ENCODE assay signal across 19 mouse cellular contexts in the genomic region with DNA sequence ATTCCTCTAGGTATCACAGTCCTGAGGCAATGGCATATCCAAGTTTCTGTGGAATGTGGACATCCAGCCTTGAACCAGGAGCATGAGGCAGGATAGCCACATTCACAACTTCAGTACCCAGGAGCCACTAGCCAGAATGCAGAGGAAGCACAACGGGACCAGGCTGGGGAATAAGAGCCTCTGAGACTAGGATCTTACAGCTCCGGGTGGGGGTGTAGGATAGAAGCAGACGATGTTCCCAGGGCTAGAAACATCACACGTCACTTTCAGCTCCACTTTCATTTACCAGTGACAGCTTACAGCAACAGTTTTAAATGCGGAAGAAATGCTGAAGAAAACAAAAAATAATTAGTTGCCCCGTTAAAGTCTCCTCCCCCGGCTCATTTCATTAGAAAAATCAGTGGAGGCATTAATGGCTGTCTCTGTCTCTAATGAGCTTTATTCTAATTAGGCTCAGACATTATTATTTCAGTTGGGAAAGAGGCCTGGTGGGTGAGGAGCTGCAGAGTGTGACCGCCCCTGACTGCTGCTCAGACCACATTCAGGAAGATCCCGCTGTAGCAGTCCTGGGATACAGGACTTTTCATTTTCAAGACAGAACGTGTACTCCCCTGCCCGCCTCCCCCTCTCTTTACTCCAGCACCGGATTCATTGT.
DNase-seq lines count a peak whose midpoint lies in the region; ATAC-seq lines count a peak whose summit lies in the region.
"Had no signal": no experiment of that assay in that cellular context is flagged by ENCODE, and none has a peak within 500 bp of the region (broad histone marks: within the 10 kb centered on the region; RNA-seq: fewer than 3 reads in every experiment).

No protein-coding gene starts in this region.

- ATAC-seq in forebrain, embryonic 11.5 days (replicated peaks; ENCODE audit: low FRiP score) = peak; percentile 85
- ATAC-seq in midbrain, embryonic 15.5 days (replicated peaks) = no peak; the same call in 1 of the 2 replicates
- no peak for ATAC-seq in midbrain, embryonic 11.5 days (ENCODE audit: low FRiP score)
- peak; percentile 59; the same call in 1 of the 2 replicates for ATAC-seq in hindbrain, embryonic 14.5 days (ENCODE audit: low FRiP score)

- H3K4me1 ChIP-seq in forebrain, embryonic 11.5 days (replicated peaks; ENCODE audit: control insufficient read depth, insufficient read depth, low read length) = peaks cover 5% of the 10 kb centered on the region; the same call in 1 of the 2 replicates
- H3K4me1 ChIP-seq in forebrain, embryonic 10.5 days = peaks cover 21% of the 10 kb centered on the region
- peaks cover 15% of the 10 kb centered on the region for H3K4me1 ChIP-seq in midbrain, embryonic 15.5 days
- H3K4me1 ChIP-seq in midbrain, embryonic 11.5 days (ENCODE audit: control insufficient read depth, insufficient read depth, low read length) = no peaks in the 10 kb centered on the region
- H3K4me1 ChIP-seq in hindbrain, embryonic 14.5 days (replicated peaks; ENCODE audit: control insufficient read depth, insufficient read depth, low read length) = peaks cover 17% of the 10 kb centered on the region
- H3K4me1 ChIP-seq: heart, embryonic 15.5 days had no signal

- H3K27ac ChIP-seq in forebrain, embryonic 11.5 days (ENCODE audit: low read depth, low read length) = no peak overlapping the region
- no peak overlapping the region for H3K27ac ChIP-seq in forebrain, embryonic 10.5 days
- H3K27ac ChIP-seq in midbrain, embryonic 15.5 days = 0 out of 2 replicates have a peak overlapping the region, but pooled peaks have one; percentile 28
- no peak overlapping the region for H3K27ac ChIP-seq in midbrain, embryonic 11.5 days (ENCODE audit: low read depth, low read length)
- H3K27ac ChIP-seq in hindbrain, embryonic 14.5 days = peak overlapping the region; percentile 73
- H3K27ac ChIP-seq: embryonic facial prominence, embryonic 12.5 days; gastrocnemius, adult 2 months; heart, embryonic 15.5 days; limb, embryonic 15.5 days had no signal

- WGBS in forebrain, embryonic 11.5 days = 42% methylated on average over 12 of the region's 12 CpGs
- 50% methylated on average over 12 of the region's 12 CpGs for WGBS in forebrain, embryonic 10.5 days
- 52% methylated on average over 12 of the region's 12 CpGs for WGBS in midbrain, embryonic 15.5 days
- WGBS in midbrain, embryonic 11.5 days = 73% methylated on average over 12 of the region's 12 CpGs
- WGBS in hindbrain, embryonic 14.5 days = 41% methylated on average over 12 of the region's 12 CpGs

- H3K9me3 ChIP-seq in forebrain, embryonic 11.5 days (ENCODE audit: control insufficient read depth, low read length) = no peaks in the 10 kb centered on the region
- no peaks in the 10 kb centered on the region for H3K9me3 ChIP-seq in forebrain, embryonic 10.5 days
- H3K9me3 ChIP-seq in midbrain, embryonic 15.5 days = no peaks in the 10 kb centered on the region
- no peaks in the 10 kb centered on the region for H3K9me3 ChIP-seq in midbrain, embryonic 11.5 days (ENCODE audit: control insufficient read depth, low read length)
- H3K9me3 ChIP-seq in hindbrain, embryonic 14.5 days (ENCODE audit: control insufficient read depth, low read length) = no peaks in the 10 kb centered on the region
- H3K9me3 ChIP-seq: embryonic facial prominence, embryonic 12.5 days; heart, embryonic 15.5 days; limb, embryonic 15.5 days; megakaryocyte, embryonic 14.5 days had no signal

- H3K9ac ChIP-seq in forebrain, embryonic 11.5 days (ENCODE audit: low read length) = no peak overlapping the region
- H3K9ac ChIP-seq in midbrain, embryonic 15.5 days = no peak overlapping the region
- H3K9ac ChIP-seq in midbrain, embryonic 11.5 days (ENCODE audit: low read length) = no peak overlapping the region
- H3K9ac ChIP-seq in hindbrain, embryonic 14.5 days = no peak overlapping the region
- H3K9ac ChIP-seq: embryonic facial prominence, embryonic 12.5 days; heart, embryonic 15.5 days; limb, embryonic 15.5 days had no signal

- H3K36me3 ChIP-seq in forebrain, embryonic 11.5 days (ENCODE audit: control insufficient read depth, insufficient read depth, low read length) = no peaks in the 10 kb centered on the region
- no peaks in the 10 kb centered on the region for H3K36me3 ChIP-seq in forebrain, embryonic 10.5 days (replicated peaks)
- H3K36me3 ChIP-seq in midbrain, embryonic 15.5 days (replicated peaks) = no peaks in the 10 kb centered on the region
- H3K36me3 ChIP-seq in midbrain, embryonic 11.5 days (ENCODE audit: control insufficient read depth, insufficient read depth, low read length) = no peaks in the 10 kb centered on the region
- H3K36me3 ChIP-seq in hindbrain, embryonic 14.5 days (replicated peaks; ENCODE audit: control insufficient read depth, insufficient read depth) = no peaks in the 10 kb centered on the region
- H3K36me3 ChIP-seq: embryonic facial prominence, embryonic 12.5 days; heart, embryonic 15.5 days; limb, embryonic 15.5 days had no signal

- no peaks in the 10 kb centered on the region for H3K27me3 ChIP-seq in forebrain, embryonic 11.5 days (ENCODE audit: control insufficient read depth, insufficient read depth, low read length)
- peaks cover 42% of the 10 kb centered on the region; the same call in 1 of the 2 replicates for H3K27me3 ChIP-seq in forebrain, embryonic 10.5 days (ENCODE audit: poor library complexity, severe bottlenecking)
- no peaks in the 10 kb centered on the region for H3K27me3 ChIP-seq in midbrain, embryonic 15.5 days (replicated peaks)
- no peaks in the 10 kb centered on the region for H3K27me3 ChIP-seq in midbrain, embryonic 11.5 days (ENCODE audit: control insufficient read depth, insufficient read depth, low read length)
- H3K27me3 ChIP-seq in hindbrain, embryonic 14.5 days (ENCODE audit: control insufficient read depth, insufficient read depth, low read length) = no peaks in the 10 kb centered on the region
- H3K27me3 ChIP-seq: embryonic facial prominence, embryonic 12.5 days; heart, embryonic 15.5 days; limb, embryonic 15.5 days had no signal

- no peak overlapping the region for H3K4me2 ChIP-seq in forebrain, embryonic 11.5 days (ENCODE audit: low read depth, low read length, severe bottlenecking)
- H3K4me2 ChIP-seq in midbrain, embryonic 15.5 days = no peak overlapping the region
- H3K4me2 ChIP-seq in midbrain, embryonic 11.5 days = no peak overlapping the region
- H3K4me2 ChIP-seq in hindbrain, embryonic 14.5 days (replicated peaks) = no peak overlapping the region
- H3K4me2 ChIP-seq: embryonic facial prominence, embryonic 12.5 days; heart, embryonic 15.5 days; limb, embryonic 15.5 days had no signal

- H3K4me3 ChIP-seq in forebrain, embryonic 11.5 days (ENCODE audit: low read depth, low read length) = no peak overlapping the region
- no peak overlapping the region for H3K4me3 ChIP-seq in forebrain, embryonic 10.5 days
- H3K4me3 ChIP-seq in midbrain, embryonic 15.5 days = no peak overlapping the region
- no peak overlapping the region for H3K4me3 ChIP-seq in midbrain, embryonic 11.5 days (ENCODE audit: low read depth, low read length)
- H3K4me3 ChIP-seq in hindbrain, embryonic 14.5 days (replicated peaks; ENCODE audit: low read length) = no peak overlapping the region
- H3K4me3 ChIP-seq: embryonic facial prominence, embryonic 12.5 days; gastrocnemius, adult 2 months; heart, embryonic 15.5 days; limb, embryonic 15.5 days; megakaryocyte, embryonic 14.5 days had no signal

- DNase-seq in forebrain, embryonic 11.5 days (ENCODE audit: low spot score) = peak; percentile 55
- DNase-seq in forebrain, embryonic 10.5 days (ENCODE audit: extremely low spot score, low spot score) = no peak
- DNase-seq in midbrain, embryonic 11.5 days (ENCODE audit: low spot score, missing footprints) = no peak
- no peak for DNase-seq in hindbrain, embryonic 14.5 days (ENCODE audit: low spot score)
- no peak for DNase-seq in urinary bladder, postnatal 36 days (ENCODE audit: low spot score in 2 of 2)
- no peak for DNase-seq in yolk sac, embryonic 10.5 days (ENCODE audit: low spot score)
- no peak for DNase-seq in T-cell, adult 2 months (ENCODE audit: low spot score)
- DNase-seq: adrenal gland, postnatal 10 days; cerebellum, adult 2 months; gastrocnemius, adult 2 months; heart, adult 18-20 months; kidney, adult 18-20 months; lung, postnatal 10 days; spleen, adult 18-20 months had no signal

Comparison
In these comparisons a context has a peak if more than half of its experiments do, and no peak if none do; other contexts are left out.
1. H3K27ac ChIP-seq: peak in midbrain, embryonic 15.5 days (single experiment) and hindbrain, embryonic 14.5 days (single experiment); none in forebrain, embryonic 11.5 days (single experiment), forebrain, embryonic 10.5 days (single experiment) and midbrain, embryonic 11.5 days (single experiment).
2. ATAC-seq: peak in forebrain, embryonic 11.5 days (single experiment) and hindbrain, embryonic 14.5 days (single experiment); none in midbrain, embryonic 15.5 days (single experiment) and midbrain, embryonic 11.5 days (single experiment).